Mouse (Mus musculus) B cell, adult 2 months (primary cell): ENCODE measurements around the gene Kcnk13.
"Not testable (repeated sequence)": the region's sequence is repeated elsewhere in the genome, so short reads cannot be mapped to it uniquely, and the experiment has no call there.

ENCODE experiments used
- DNase-seq, 2 experiments: peaks; one replicate each; pipeline ENCODE4 v3.0.0; 2022

Gene Kcnk13

GRCm38 (mm10) chr12:99966116-99966770 lies 1.9 kb downstream of the Kcnk13 start:
- DNase-seq, result peak; percentile 42 to 47

- DNase-seq, result peak in 1 of 2 experiments; percentile 16
Measured at GRCm38 (mm10) chr12:99966881-99967363, 2.6 kb downstream of the Kcnk13 start.

GRCm38 (mm10) chr12:99969906-99970305 lies 5.6 kb downstream of the Kcnk13 start:
- no peak for DNase-seq

GRCm38 (mm10) chr12:99971205-99971894 lies 7.1 kb downstream of the Kcnk13 start:
- DNase-seq, result not testable (repeated sequence)

GRCm38 (mm10) chr12:99972825-99973224 lies 8.5 kb downstream of the Kcnk13 start:
- DNase-seq, result no peak

GRCm38 (mm10) chr12:99973659-99974058 lies 9.4 kb downstream of the Kcnk13 start:
- peak; percentile 61 to 66 for DNase-seq

- no peak for DNase-seq
Measured at GRCm38 (mm10) chr12:99979541-99979940, 15.2 kb downstream of the Kcnk13 start.

- DNase-seq, result peak; percentile 43 to 46
Measured at GRCm38 (mm10) chr12:99986797-99987196, 22.5 kb downstream of the Kcnk13 start.

GRCm38 (mm10) chr12:99988144-99988543 lies 23.8 kb downstream of the Kcnk13 start:
- DNase-seq, result no peak

GRCm38 (mm10) chr12:99992362-99992862 lies 28.1 kb downstream of the Kcnk13 start:
- no peak for DNase-seq

- DNase-seq, result no peak
Measured at GRCm38 (mm10) chr12:99993146-99993890, 29.0 kb downstream of the Kcnk13 start.

- DNase-seq, result no peak
Measured at GRCm38 (mm10) chr12:99995951-99996350, 31.7 kb downstream of the Kcnk13 start.

- no peak for DNase-seq
Measured at GRCm38 (mm10) chr12:99999726-100000125, 35.4 kb downstream of the Kcnk13 start.

GRCm38 (mm10) chr12:100000381-100000780 lies 36.1 kb downstream of the Kcnk13 start:
- no peak for DNase-seq

- no peak for DNase-seq
Measured at GRCm38 (mm10) chr12:100001246-100001645, 36.9 kb downstream of the Kcnk13 start.

- no peak for DNase-seq
Measured at GRCm38 (mm10) chr12:100001910-100002309, 37.6 kb downstream of the Kcnk13 start.

- no peak for DNase-seq
Measured at GRCm38 (mm10) chr12:100002914-100003587, 38.8 kb downstream of the Kcnk13 start.

GRCm38 (mm10) chr12:100005285-100005684 lies 41.0 kb downstream of the Kcnk13 start:
- peak; percentile 47 to 55 for DNase-seq

GRCm38 (mm10) chr12:100006681-100007080 lies 42.4 kb downstream of the Kcnk13 start:
- no peak for DNase-seq

- DNase-seq, result no peak
Measured at GRCm38 (mm10) chr12:100012839-100013238, 48.5 kb downstream of the Kcnk13 start.

GRCm38 (mm10) chr12:100015146-100015545 lies 50.8 kb downstream of the Kcnk13 start:
- no peak for DNase-seq

- no peak for DNase-seq
Measured at GRCm38 (mm10) chr12:100017709-100018108, 53.4 kb downstream of the Kcnk13 start.

GRCm38 (mm10) chr12:100022490-100022889 lies 58.2 kb downstream of the Kcnk13 start:
- peak; percentile 47 to 48 for DNase-seq
